Mouse (Mus musculus): ENCODE results near the gene Cobl. TPM values are rescaled to one million over a fixed set of nuclear protein-coding genes. Genes with fewer than 3 reads are reported as not detected.

Cobl gene
- polyA plus RNA-seq, 1 experiment from 2014 or later: 14.2 TPM

GRCm38 (mm10) chr11:12459781-12460581 lies 4.8 kb downstream of the Cobl start:
- no peak for ATAC-seq (ENCODE audit: insufficient number of reproducible peaks, insufficient read depth, low FRiP score, low read depth)
- peaks cover 7% of the 10 kb centered on the region; the same call in 1 of the 2 replicates for H3K4me1 ChIP-seq (ENCODE audit: control insufficient read depth, insufficient read depth, low read length)
- no peaks in the 10 kb centered on the region for H3K36me3 ChIP-seq (ENCODE audit: control insufficient read depth, insufficient read depth, low read length)
- H3K4me2 ChIP-seq (replicated peaks; ENCODE audit: low read depth, low read length): no peak overlapping the region
- H3K27ac ChIP-seq (ENCODE audit: low read length): no peak overlapping the region
- WGBS: 71% methylated on average over 7 of the region's 7 CpGs
- H3K9ac ChIP-seq (replicated peaks; ENCODE audit: low read depth, low read length): no peak overlapping the region
- no peak overlapping the region for H3K4me3 ChIP-seq (ENCODE audit: low read depth, low read length)
- no peaks in the 10 kb centered on the region for H3K9me3 ChIP-seq (ENCODE audit: control insufficient read depth, low read depth, low read length)
- no peaks in the 10 kb centered on the region for H3K27me3 ChIP-seq (ENCODE audit: control insufficient read depth, insufficient read depth, low read length)

DNA sequence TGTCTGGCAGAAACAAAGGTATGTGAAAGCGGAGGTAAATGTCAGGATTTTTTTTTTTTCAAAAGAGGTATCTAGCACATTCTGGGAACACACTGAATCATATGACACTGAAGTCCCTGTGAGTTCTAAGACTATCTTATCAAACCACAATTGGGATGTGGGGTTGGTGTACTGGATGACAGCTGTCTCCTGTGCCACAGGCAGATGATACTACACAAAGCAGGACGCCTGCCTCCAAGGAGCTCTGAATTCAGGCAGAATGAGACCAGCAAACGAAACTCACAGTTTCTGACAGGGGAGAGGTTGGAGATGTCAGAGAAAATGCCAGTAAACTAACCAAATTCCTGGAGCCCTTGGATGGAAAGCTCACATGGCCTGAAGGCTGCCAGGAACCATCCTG lies 5.9 kb downstream of the Cobl start:
- no peak overlapping the region for H3K27ac ChIP-seq (ENCODE audit: low read length)
- ATAC-seq (ENCODE audit: insufficient number of reproducible peaks, insufficient read depth, low FRiP score, low read depth): no peak
- peaks cover 2% of the 10 kb centered on the region; the same call in 1 of the 2 replicates for H3K4me1 ChIP-seq (ENCODE audit: control insufficient read depth, insufficient read depth, low read length)
- H3K9ac ChIP-seq (replicated peaks; ENCODE audit: low read depth, low read length): no peak overlapping the region
- no peak overlapping the region for H3K4me3 ChIP-seq (ENCODE audit: low read depth, low read length)
- H3K9me3 ChIP-seq (ENCODE audit: control insufficient read depth, low read depth, low read length): no peaks in the 10 kb centered on the region
- H3K27me3 ChIP-seq (ENCODE audit: control insufficient read depth, insufficient read depth, low read length): no peaks in the 10 kb centered on the region
- no peaks in the 10 kb centered on the region for H3K36me3 ChIP-seq (ENCODE audit: control insufficient read depth, insufficient read depth, low read length)
- WGBS: 75% methylated on average over 3 of the region's 3 CpGs
- no peak overlapping the region for H3K4me2 ChIP-seq (replicated peaks; ENCODE audit: low read depth, low read length)

DNA sequence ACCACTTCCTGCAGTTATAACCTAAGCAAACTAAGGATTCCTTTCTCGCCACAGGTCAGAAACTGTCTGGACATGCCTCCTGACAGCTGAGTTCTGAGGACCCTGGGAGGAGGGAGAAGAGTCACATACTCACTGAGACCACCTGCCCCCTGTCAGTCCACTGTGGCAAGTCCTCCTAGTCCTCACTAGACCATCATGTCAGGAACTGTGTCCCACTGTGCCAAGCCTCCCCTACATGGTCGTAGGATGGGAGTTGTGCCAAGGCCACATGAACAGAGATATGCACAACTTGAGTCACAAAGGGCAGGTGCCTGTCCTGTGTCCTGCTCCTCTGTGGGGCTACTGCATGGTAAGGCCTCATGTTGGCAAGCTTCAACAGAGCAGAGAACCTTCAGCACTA lies 6.4 kb downstream of the Cobl start:
- no peaks in the 10 kb centered on the region for H3K27me3 ChIP-seq (ENCODE audit: control insufficient read depth, insufficient read depth, low read length)

GRCm38 (mm10) chr11:12448101-12448500 lies 16.7 kb downstream of the Cobl start:
- no peak overlapping the region for H3K9ac ChIP-seq (replicated peaks; ENCODE audit: low read depth, low read length)
- H3K4me1 ChIP-seq (ENCODE audit: control insufficient read depth, insufficient read depth, low read length): no peaks in the 10 kb centered on the region
- H3K4me2 ChIP-seq (replicated peaks; ENCODE audit: low read depth, low read length): no peak overlapping the region
- no peak overlapping the region for H3K4me3 ChIP-seq (ENCODE audit: low read depth, low read length)
- no peaks in the 10 kb centered on the region for H3K27me3 ChIP-seq (ENCODE audit: control insufficient read depth, insufficient read depth, low read length)
- no peaks in the 10 kb centered on the region for H3K9me3 ChIP-seq (ENCODE audit: control insufficient read depth, low read depth, low read length)
- H3K36me3 ChIP-seq (ENCODE audit: control insufficient read depth, insufficient read depth, low read length): no peaks in the 10 kb centered on the region
- no peak overlapping the region for H3K27ac ChIP-seq (ENCODE audit: low read length)
- ATAC-seq (ENCODE audit: insufficient number of reproducible peaks, insufficient read depth, low FRiP score, low read depth): no peak
- 78% methylated on average over 3 of the region's 3 CpGs for WGBS

More for the DNA sequence above, 6.4 kb downstream of the Cobl start:
- Histone ChIP-seq H3K4me1 (ENCODE audit: control insufficient read depth, insufficient read depth, low read length) (no peaks in the 10 kb centered on the region), H3K4me2 (replicated peaks; ENCODE audit: low read depth, low read length) (no peak overlapping the region), H3K36me3 (ENCODE audit: control insufficient read depth, insufficient read depth, low read length) (no peaks in the 10 kb centered on the region), H3K9me3 (ENCODE audit: control insufficient read depth, low read depth, low read length) (no peaks in the 10 kb centered on the region), H3K4me3 (ENCODE audit: low read depth, low read length) (no peak overlapping the region), H3K27ac (ENCODE audit: low read length) (no peak overlapping the region), H3K9ac (replicated peaks; ENCODE audit: low read depth, low read length) (no peak overlapping the region)
- no peak for ATAC-seq (ENCODE audit: insufficient number of reproducible peaks, insufficient read depth, low FRiP score, low read depth)
- 76% methylated on average over 2 of the region's 2 CpGs for WGBS

DNA sequence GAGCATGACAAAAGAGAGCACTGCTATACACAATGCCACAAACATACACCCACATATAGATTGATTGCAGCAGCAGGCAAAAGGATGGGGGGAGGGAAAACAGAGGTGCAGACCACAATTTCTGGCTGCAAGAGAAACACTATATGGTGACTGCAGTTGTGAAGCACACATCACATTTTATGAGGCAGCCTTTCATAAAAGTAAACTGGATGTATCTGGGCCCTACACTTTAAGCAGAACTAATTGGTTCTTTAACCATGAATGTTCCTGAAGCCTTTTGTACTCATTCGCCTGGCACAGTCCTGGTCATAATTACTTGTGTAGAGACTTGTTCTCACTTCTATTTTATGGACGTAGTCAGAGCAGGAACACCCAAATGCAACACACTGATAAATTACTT lies 19.5 kb downstream of the Cobl start:
- Histone ChIP-seq H3K4me1 (ENCODE audit: control insufficient read depth, insufficient read depth, low read length) (no peaks in the 10 kb centered on the region), H3K27ac (ENCODE audit: low read length) (no peak overlapping the region), H3K4me2 (replicated peaks; ENCODE audit: low read depth, low read length) (no peak overlapping the region), H3K4me3 (ENCODE audit: low read depth, low read length) (no peak overlapping the region), H3K9ac (replicated peaks; ENCODE audit: low read depth, low read length) (no peak overlapping the region), H3K9me3 (ENCODE audit: control insufficient read depth, low read depth, low read length) (no peaks in the 10 kb centered on the region), H3K27me3 (ENCODE audit: control insufficient read depth, insufficient read depth, low read length) (no peaks in the 10 kb centered on the region), H3K36me3 (ENCODE audit: control insufficient read depth, insufficient read depth, low read length) (no peaks in the 10 kb centered on the region)
- WGBS: 64% methylated on average over 2 of the region's 2 CpGs
- ATAC-seq (ENCODE audit: insufficient number of reproducible peaks, insufficient read depth, low FRiP score, low read depth): no peak

GRCm38 (mm10) chr11:12444215-12444614 lies 20.5 kb downstream of the Cobl start:
- Histone ChIP-seq H3K4me1 (ENCODE audit: control insufficient read depth, insufficient read depth, low read length) (no peaks in the 10 kb centered on the region), H3K9ac (replicated peaks; ENCODE audit: low read depth, low read length) (no peak overlapping the region), H3K36me3 (ENCODE audit: control insufficient read depth, insufficient read depth, low read length) (no peaks in the 10 kb centered on the region), H3K4me3 (ENCODE audit: low read depth, low read length) (no peak overlapping the region), H3K4me2 (replicated peaks; ENCODE audit: low read depth, low read length) (no peak overlapping the region), H3K9me3 (ENCODE audit: control insufficient read depth, low read depth, low read length) (no peaks in the 10 kb centered on the region), H3K27ac (ENCODE audit: low read length) (no peak overlapping the region), H3K27me3 (ENCODE audit: control insufficient read depth, insufficient read depth, low read length) (no peaks in the 10 kb centered on the region)
- WGBS: 73% methylated on average over 2 of the region's 2 CpGs
- ATAC-seq (ENCODE audit: insufficient number of reproducible peaks, insufficient read depth, low FRiP score, low read depth): no peak

- H3K4me2 ChIP-seq (replicated peaks; ENCODE audit: low read depth, low read length): no peak overlapping the region
- H3K27ac ChIP-seq (ENCODE audit: low read length): no peak overlapping the region
- no peaks in the 10 kb centered on the region for H3K27me3 ChIP-seq (ENCODE audit: control insufficient read depth, insufficient read depth, low read length)
- no peak overlapping the region for H3K9ac ChIP-seq (replicated peaks; ENCODE audit: low read depth, low read length)
- no peak for ATAC-seq (ENCODE audit: insufficient number of reproducible peaks, insufficient read depth, low FRiP score, low read depth)
- no peaks in the 10 kb centered on the region for H3K9me3 ChIP-seq (ENCODE audit: control insufficient read depth, low read depth, low read length)
- no peaks in the 10 kb centered on the region for H3K4me1 ChIP-seq (ENCODE audit: control insufficient read depth, insufficient read depth, low read length)
- 74% methylated on average over 4 of the region's 4 CpGs for WGBS
- H3K36me3 ChIP-seq (ENCODE audit: control insufficient read depth, insufficient read depth, low read length): no peaks in the 10 kb centered on the region
- no peak overlapping the region for H3K4me3 ChIP-seq (ENCODE audit: low read depth, low read length)
These were observed 21.1 kb downstream of the Cobl start for GRCm38 (mm10) chr11:12443614-12444013.

- no peaks in the 10 kb centered on the region for H3K4me1 ChIP-seq (ENCODE audit: control insufficient read depth, insufficient read depth, low read length)
- whole genome bisulfite sequencing: 79% methylated on average over 5 of the region's 5 CpGs
- no peak overlapping the region for H3K27ac ChIP-seq (ENCODE audit: low read length)
- no peaks in the 10 kb centered on the region for H3K36me3 ChIP-seq (ENCODE audit: control insufficient read depth, insufficient read depth, low read length)
- no peak overlapping the region for H3K9ac ChIP-seq (replicated peaks; ENCODE audit: low read depth, low read length)
- no peaks in the 10 kb centered on the region for H3K27me3 ChIP-seq (ENCODE audit: control insufficient read depth, insufficient read depth, low read length)
- H3K4me3 ChIP-seq (ENCODE audit: low read depth, low read length): no peak overlapping the region
- H3K4me2 ChIP-seq (replicated peaks; ENCODE audit: low read depth, low read length): no peak overlapping the region
- no peak for ATAC-seq (ENCODE audit: insufficient number of reproducible peaks, insufficient read depth, low FRiP score, low read depth)
- H3K9me3 ChIP-seq (ENCODE audit: control insufficient read depth, low read depth, low read length): no peaks in the 10 kb centered on the region
These were observed 21.6 kb downstream of the Cobl start for GRCm38 (mm10) chr11:12443185-12443584.

- Histone ChIP-seq H3K4me2 (replicated peaks; ENCODE audit: low read depth, low read length) (no peak overlapping the region), H3K36me3 (ENCODE audit: control insufficient read depth, insufficient read depth, low read length) (no peaks in the 10 kb centered on the region), H3K9me3 (ENCODE audit: control insufficient read depth, low read depth, low read length) (no peaks in the 10 kb centered on the region), H3K27ac (ENCODE audit: low read length) (no peak overlapping the region), H3K4me1 (ENCODE audit: control insufficient read depth, insufficient read depth, low read length) (no peaks in the 10 kb centered on the region), H3K9ac (replicated peaks; ENCODE audit: low read depth, low read length) (no peak overlapping the region), H3K4me3 (ENCODE audit: low read depth, low read length) (no peak overlapping the region), H3K27me3 (ENCODE audit: control insufficient read depth, insufficient read depth, low read length) (no peaks in the 10 kb centered on the region)
- WGBS: 76% methylated on average over 4 of the region's 4 CpGs
- no peak for ATAC-seq (ENCODE audit: insufficient number of reproducible peaks, insufficient read depth, low FRiP score, low read depth)
These were observed 22.5 kb downstream of the Cobl start for GRCm38 (mm10) chr11:12442283-12442682.

All from stomach, embryonic 14.5 days (tissue).